Mouse (Mus musculus) telencephalon, adult 2 months (tissue): ENCODE results near the gene Bst2.

Experiments used
- DNase-seq: peaks from one replicate; pipeline ENCODE4 v3.0.0-alpha.2; 2011; ENCODE audit warnings: low read depth, low spot score

Gene Bst2

GRCm38 (mm10) chr8:71485142-71486135 is 51.8 kb downstream of the Bst2 start, which contains the start of gene Ano8:
Ano8 (minus strand) TSS chr8:71485963.
- peak; percentile 88 for DNase-seq

DNA sequence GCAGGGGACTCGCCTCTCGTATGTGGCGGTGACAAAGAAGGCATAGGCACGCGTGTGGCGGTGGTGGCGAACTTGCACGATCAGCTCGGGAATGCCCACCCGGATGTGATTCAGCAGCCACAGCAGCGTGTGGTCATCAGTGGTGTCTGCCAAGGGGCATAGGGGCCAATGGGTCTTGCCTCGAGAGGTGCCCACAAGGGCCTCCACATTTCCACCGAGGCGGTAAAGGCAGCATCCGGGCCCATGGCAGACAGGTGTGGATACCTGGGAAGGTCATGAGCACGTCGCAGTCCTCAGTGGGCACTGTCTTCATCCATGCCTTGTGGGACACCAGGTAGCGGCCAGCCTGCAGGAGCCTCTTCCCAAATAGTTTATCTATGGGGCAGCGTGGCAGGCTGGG is 52.5 kb downstream of the Bst2 start:
- no peak for DNase-seq
